Mouse (Mus musculus): Measurements from ENCODE around the gene Dnaaf5.
A peak's percentile ranks its signal among the peaks of the same experiment; 100 is the strongest.

DNA sequence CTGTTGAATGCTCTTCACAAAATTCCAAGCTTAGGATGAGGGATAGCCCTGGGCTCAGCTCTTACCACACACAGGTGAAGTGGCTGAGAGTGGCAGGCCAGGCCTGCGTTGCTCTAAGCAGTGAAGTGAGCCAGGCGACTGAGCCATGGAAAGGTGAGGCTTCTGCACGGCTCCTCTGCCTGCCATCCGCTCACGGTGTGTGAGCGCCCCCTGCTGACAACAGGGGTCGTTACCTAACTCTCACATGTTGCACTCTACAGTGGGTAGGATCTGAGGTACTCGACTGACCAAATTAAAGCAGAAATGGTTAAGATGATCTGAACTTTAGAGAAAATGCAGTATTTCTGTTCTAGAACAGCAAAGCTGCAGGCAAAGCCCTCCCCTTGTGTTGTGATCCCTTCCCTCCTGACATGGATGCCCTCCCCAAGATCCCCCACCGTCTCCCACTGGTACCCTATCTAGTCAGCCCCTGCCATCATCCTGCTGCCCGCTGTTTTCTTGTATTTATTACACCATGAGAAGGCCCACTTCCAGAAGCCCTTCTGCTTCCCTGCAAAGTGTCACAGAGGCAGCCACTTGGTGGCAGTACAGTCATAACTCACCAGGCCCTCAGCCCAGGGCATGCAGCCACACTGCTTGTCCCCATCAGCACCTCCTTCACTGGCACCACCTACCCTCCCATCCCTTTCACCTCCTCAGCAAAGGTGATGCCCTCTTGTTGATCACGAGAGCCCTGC lies 29.0 kb downstream of the Dnaaf5 start:
- TF ChIP-seq CTCF (IDR thresholded peaks at IDR 0.05; ENCODE audit: low read depth) (peak; percentile 98), EP300 (IDR thresholded peaks at IDR 0.05; ENCODE audit: low read depth) (no peak)
